Mouse (Mus musculus) E14TG2a.4 (cell line): ENCODE data around the gene Gm20388.

Experiments used
- CTCF ChIP-seq: conservative IDR thresholded peaks from 2 replicates; pipeline ENCODE4 v1.5.1; 2014; ENCODE audit warnings: low read length
- NANOG ChIP-seq: IDR thresholded peaks from 2 replicates; pipeline ENCODE4 v1.6.1; 2014; ENCODE audit warnings: borderline replicate concordance, low read length, mixed read lengths

GRCm38 (mm10) chr8:120622161-120622560 lies 711.5 kb downstream of the Gm20388 start:
- TF ChIP-seq CTCF (no peak), NANOG (no peak)
